Mouse (Mus musculus) Patski (cell line): Measurements from ENCODE around the gene Klk6. TPM values are rescaled to one million over a fixed set of nuclear protein-coding genes. Genes with fewer than 3 reads are reported as not detected.

ENCODE experiments used
- ATAC-seq: fragments of 100-300 bp; one replicate; pipeline ENCODE4 v1.8.0; 2021
- CTCF ChIA-PET: fragments of 350-600 bp; sonication (Branson Sonifier 250); formaldehyde crosslinking; loops from one replicate; lab custom pipeline; 2022; ENCODE audit warnings: inconsistent platforms; lab: Charles Lee
- POLR2A ChIA-PET: fragments of 350-600 bp; sonication (Branson Sonifier 250); formaldehyde crosslinking; loops from one replicate; lab custom pipeline; 2022; ENCODE audit warnings: antibody characterized with exemption, inconsistent platforms; lab: Charles Lee
- DNase-seq: peaks from one replicate; pipeline ENCODE4 v3.0.0-alpha.2; 2011; ENCODE audit warnings: low read depth, low spot score
- H3K27me3 ChIP-seq: fragments of 371-371 bp; one replicate; pipeline ENCODE4 v1.5.1; 2021
- CTCF ChIP-seq: fragments of 100-300 bp; IDR thresholded peaks from one replicate; pipeline ENCODE4 v1.5.1; 2021
- in situ Hi-C: fragments of 300-500 bp; cut with MboI; formaldehyde crosslinking; loops from 3 replicates; pipeline ENCODE4 v1.11.1; 2018; ENCODE audit warnings: low pct_unique_long_range_greater_than_20kb, mixed read lengths
- polyA plus RNA-seq: library from polyadenylated mRNA; unstranded; gene quantifications from one replicate; pipeline ENCODE4 v1.2.3, GENCODE M21; 2021

Klk6 gene
- polyA plus RNA-seq, 1 experiment from 2014 or later, result not detected

DNA sequence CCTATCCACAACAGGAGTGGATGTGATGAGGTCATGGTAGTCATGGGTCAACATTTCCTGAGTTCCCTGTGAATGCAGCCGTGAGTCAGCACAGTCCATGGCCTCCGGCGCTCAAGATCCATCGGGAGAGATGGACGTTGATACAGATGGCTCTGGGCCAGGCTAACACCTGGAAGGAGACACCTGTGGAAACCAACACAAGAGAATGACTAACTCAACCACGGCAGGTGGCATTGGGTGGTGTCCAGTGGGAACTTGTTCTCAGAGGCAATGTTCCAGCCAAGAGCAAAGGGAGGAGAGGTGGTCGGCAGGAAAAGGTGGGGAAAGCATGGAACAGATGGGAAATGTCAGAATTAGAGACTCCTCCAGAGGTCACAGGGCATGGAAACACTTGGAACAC lies 2.7 kb upstream of the Klk6 start:
- H3K27me3 ChIP-seq, result no peaks in the 10 kb centered on the region
- CTCF ChIA-PET, result no interaction called here
- POLR2A ChIA-PET, result no interaction called here
- DNase-seq (no peak), ATAC-seq (no peak)
- in situ Hi-C loops, result no loop called here
- TF ChIP-seq CTCF, result no peak

DNA sequence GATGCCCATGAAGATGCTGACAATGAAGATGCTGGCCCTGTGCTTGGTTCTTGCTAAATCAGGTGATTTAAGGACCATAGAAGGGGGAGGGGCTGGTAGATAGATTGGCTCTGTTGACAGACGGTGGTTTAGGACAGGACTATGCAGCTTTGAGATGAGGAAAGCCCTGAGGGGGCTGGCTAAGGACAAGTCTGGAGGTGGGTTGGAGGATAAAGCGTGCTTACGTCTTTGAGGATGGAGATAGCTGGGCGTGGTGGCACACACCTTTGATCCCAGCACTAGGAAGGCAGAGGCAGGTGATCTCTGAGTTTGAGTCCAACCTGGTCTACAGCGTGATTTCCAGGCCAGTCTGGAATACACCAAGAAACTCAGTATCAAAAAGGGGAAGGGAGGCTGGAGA lies 1.8 kb downstream of the Klk6 start:
- DNase-seq (no peak), ATAC-seq (no peak)
- in situ Hi-C loops, result no loop called here
- ChIA-PET CTCF (no interaction called here), POLR2A (no interaction called here)
- no peak for TF ChIP-seq CTCF
- H3K27me3 ChIP-seq, result no peaks in the 10 kb centered on the region

DNA sequence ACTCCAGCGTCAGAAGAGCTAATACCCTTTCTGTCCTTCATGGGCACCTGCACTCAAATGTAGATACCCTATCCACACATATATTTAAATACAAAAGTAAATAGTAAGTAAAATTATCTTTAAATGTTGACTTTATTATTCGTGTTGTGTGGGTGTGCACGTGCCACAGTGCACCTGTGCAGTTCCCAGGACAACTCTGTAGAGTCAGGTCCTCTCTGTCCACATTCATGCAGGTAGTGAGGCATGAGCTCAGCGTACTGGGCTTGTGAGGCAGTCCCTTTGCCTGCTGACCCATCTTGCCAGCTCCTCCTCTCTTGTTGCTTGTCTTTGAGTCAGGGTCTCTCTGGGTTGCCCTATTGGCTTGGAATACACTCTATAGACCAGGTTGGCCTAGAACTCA lies 3.4 kb downstream of the Klk6 start:
- TF ChIP-seq CTCF, result no peak
- in situ Hi-C loops, result no loop called here
- no peak for ATAC-seq
- DNase-seq, result no peak
- CTCF ChIA-PET, result no interaction called here
- H3K27me3 ChIP-seq, result no peaks in the 10 kb centered on the region
- POLR2A ChIA-PET, result no interaction called here

DNA sequence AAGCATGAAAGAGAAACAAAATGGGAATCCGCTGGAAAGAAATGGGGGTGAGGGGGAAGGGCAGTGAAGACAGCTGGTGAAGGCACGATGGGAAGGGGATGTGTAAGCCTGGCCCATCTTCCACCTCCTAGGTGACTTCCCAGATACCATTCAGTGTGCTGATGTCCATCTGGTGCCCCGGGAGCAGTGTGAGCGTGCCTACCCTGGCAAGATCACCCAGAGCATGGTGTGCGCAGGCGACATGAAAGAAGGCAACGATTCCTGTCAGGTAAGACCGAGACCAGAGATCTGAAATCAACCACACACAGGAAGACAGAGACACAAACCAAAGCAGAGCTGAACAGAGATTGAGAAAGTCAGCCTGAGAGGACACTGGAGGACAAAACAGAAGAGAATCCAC lies 4.7 kb downstream of the Klk6 start:
- in situ Hi-C loops, result no loop called here
- no peak for DNase-seq
- no peaks in the 10 kb centered on the region for H3K27me3 ChIP-seq
- POLR2A ChIA-PET, result no interaction called here
- no peak for TF ChIP-seq CTCF
- CTCF ChIA-PET, result no interaction called here
- no peak for ATAC-seq

DNA sequence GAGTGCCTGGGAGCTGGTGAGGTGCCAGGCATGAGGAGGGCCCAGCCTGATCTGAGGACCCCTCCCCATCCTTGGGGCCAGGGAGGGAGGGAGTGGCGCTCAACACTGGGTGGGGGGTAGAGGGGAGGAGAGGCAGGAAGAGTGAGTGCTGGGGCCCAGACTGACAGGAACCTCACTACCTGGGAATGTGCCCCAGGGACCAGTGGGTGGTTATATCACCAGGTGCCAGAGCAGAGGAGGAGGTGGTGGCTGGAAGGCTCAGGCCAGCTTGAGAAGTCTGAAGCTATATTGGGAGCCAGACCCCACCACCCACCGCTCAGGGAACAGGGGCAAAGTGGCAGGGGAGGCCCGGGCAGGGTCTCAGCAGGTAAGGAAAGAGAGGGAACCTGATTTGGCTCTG lies 17.4 kb downstream of the Klk6 start, which contains the start of gene Klk5:
Klk5 (plus strand) TSS at position 271 of the 400 bp plus-strand sequence.
- no peak for TF ChIP-seq CTCF
- no peaks in the 10 kb centered on the region for H3K27me3 ChIP-seq
- ChIA-PET POLR2A (no interaction called here), CTCF (no interaction called here)
- in situ Hi-C loops, result no loop called here
- ATAC-seq (no peak), DNase-seq (no peak)

DNA sequence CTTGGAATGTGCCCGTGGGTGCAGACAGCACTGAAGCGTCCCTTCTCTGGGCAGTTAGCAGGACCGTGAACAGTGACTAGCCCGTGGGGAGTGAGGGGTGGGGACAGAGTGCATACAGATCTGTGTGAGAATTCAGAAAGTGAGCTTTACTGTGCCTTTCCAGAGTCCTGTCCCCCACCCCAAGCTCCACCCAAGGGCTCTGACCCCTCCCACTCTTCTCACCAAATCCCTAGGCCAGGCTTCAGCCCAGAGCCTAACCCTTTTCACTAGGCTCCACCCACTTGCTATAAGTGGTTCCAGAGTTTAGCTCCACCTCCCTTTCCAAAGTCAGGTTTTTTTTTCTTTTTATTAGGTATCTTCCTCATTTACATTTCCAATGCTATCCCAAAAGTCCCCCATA lies 19.5 kb downstream of the Klk6 start:
- in situ Hi-C loops, result no loop called here
- ChIA-PET POLR2A (no interaction called here), CTCF (no interaction called here)
- no peak for DNase-seq
- no peaks in the 10 kb centered on the region for H3K27me3 ChIP-seq
- ATAC-seq, result no peak
- no peak for TF ChIP-seq CTCF

DNA sequence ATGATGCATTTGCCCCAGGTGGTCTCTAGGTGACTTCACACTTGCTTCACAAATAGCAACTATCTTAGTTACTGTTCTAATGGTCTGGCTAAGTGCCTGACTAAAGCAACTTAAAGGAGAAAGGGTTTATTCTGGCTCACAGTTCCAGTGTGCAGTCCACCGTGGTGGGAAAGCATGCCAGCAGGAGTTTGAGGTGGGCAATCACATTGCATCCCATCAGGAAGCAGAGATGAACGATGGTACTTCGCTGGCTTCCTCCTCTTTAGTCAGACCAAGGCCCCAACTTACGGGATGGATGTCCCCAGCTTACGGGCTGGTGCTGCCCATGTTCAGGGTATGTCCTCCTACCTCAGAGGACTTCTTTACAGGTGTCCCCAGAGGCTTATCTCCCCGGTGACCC lies 27.3 kb downstream of the Klk6 start:
- POLR2A ChIA-PET, result no interaction called here
- CTCF ChIA-PET, result no interaction called here
- DNase-seq, result no peak
- ATAC-seq, result no peak
- no peaks in the 10 kb centered on the region for H3K27me3 ChIP-seq
- no peak for TF ChIP-seq CTCF
- in situ Hi-C loops, result no loop called here

DNA sequence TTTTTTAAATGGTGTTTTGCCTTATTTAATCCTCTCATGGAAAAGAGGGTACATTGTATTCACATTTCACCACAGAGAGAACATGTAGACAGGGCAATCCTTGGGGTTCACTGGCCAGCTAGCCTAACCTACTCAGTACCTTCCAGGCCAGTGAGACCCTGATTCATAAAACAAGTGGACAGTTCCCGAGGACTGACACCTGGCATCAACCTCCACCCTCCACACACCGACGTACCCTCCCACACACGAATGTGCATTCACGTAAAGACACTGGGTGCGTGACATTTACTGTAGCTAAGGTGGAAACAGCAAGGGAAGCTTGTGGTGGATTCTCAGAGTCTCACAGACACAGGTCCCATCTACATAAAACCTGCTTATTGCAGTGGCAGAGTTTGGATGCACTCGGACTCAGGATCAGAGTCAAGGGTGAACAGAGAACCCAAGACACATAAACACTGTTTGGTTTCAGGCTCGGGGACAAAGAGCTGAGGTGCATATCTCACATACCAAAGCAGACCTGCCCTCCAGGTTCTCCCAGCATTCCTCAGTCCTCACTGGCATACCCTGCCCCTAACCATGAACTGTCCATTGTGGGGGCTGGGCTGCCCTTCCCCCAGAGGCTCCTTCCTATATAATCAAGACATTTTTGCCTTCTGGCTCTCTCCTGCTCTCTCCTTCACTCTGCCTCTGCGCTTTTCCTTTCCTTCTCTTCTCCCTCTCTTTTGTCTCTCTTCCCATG lies 30.5 kb downstream of the Klk6 start:
- DNase-seq, result no peak
- no peak for TF ChIP-seq CTCF
- ATAC-seq, result no peak
- POLR2A ChIA-PET, result no interaction called here
- no peaks in the 10 kb centered on the region for H3K27me3 ChIP-seq
- in situ Hi-C loops, result no loop called here
- CTCF ChIA-PET, result no interaction called here

DNA sequence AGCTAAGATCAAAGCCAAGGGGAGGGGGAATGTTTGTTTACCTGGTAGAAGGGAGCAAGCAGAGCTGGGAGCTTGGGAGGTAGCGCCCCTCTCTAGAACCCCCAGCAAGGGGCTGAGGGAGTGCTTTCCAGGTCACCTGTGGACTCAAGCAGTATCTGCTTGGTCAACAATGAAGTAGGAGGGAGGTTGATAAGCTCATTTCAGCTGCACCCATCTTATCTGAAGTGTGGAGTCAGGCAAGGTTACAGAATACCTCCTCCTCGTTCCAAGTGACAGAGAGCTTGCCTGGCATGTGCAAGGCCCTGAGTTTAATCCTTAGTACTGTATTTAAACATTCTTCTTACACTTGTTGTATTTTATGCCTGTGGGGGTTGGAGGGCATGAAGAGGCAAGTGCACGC lies 31.4 kb downstream of the Klk6 start:
- no peak for ATAC-seq
- no peak for TF ChIP-seq CTCF
- H3K27me3 ChIP-seq, result no peaks in the 10 kb centered on the region
- CTCF ChIA-PET, result no interaction called here
- in situ Hi-C loops, result no loop called here
- no peak for DNase-seq
- POLR2A ChIA-PET, result no interaction called here

DNA sequence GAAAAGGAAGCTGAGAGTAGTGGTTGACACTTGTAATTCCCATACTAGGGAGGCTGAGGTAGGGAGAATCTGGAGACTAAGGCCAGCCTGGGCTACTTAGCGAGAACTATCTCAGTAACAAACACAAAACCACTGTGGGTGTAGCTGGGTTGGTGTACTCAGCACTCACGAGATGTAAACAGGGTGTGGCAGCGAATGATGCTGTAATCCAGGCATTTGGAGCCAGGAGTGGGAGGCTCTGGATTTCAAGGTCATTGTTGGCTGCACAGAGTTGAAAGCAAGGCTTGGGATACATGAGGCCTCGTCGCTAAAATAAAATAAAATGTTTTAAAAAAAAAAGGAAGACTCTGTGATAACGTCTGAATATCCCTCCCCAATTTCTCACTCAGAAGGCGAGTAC lies 32.0 kb downstream of the Klk6 start:
- no peak for TF ChIP-seq CTCF
- DNase-seq (no peak), ATAC-seq (no peak)
- ChIA-PET POLR2A (interaction anchor here (0.6 kb wide), 1 partner anchor 263 kb away, joined by 3 read pairs; no protein-coding TSS in a partner anchor), CTCF (no interaction called here)
- H3K27me3 ChIP-seq, result no peaks in the 10 kb centered on the region
- in situ Hi-C loops, result no loop called here

DNA sequence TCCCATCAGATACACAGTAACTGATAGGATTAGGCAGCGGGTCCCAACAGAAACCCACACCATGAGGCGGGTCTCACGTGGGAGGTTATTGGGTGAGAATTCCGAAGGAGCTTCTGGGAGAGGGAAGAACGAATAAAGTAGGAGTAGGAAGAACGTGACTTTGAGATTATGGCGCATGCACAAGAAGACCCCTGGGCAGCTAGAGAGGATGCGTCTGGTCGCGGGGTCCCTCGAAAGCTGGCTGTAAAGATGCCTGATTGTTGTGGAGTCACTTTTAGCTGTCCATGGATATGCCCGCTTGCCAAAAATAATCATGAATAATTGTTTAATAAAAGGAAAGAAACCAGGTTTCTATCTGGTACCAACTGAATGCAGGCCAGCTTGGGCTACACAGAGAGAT lies 33.2 kb downstream of the Klk6 start:
- ATAC-seq, result no peak
- ChIA-PET CTCF (no interaction called here), POLR2A (no interaction called here)
- in situ Hi-C loops, result no loop called here
- H3K27me3 ChIP-seq, result no peaks in the 10 kb centered on the region
- no peak for DNase-seq
- no peak for TF ChIP-seq CTCF

DNA sequence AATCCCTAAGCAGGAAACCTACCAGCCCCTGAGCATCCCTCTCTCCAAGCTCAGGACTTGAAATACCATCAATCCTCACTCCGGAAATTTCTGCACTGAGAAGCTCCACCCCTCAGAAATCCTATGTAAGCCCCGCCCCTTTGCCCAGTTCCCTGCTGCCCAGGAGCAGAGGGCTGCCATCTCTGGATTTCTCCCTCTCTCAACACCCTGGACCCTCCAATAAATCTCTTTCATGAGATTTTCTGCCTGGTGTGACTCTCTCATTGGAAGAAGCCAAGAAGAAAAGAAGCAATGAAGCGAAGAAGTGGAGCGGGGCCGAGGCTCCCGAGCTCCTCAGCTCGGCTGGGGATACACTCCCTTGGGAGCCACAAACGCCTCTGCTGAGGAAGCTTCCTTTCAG lies 36.1 kb downstream of the Klk6 start:
- DNase-seq, result no peak

More for the DNA sequence above, 36.1 kb downstream of the Klk6 start:
- no peak for TF ChIP-seq CTCF
- no peaks in the 10 kb centered on the region for H3K27me3 ChIP-seq
- no peak for ATAC-seq
- in situ Hi-C loops, result no loop called here
- ChIA-PET CTCF (no interaction called here), POLR2A (no interaction called here)
